Mouse (Mus musculus) thymus, postnatal 10 days (tissue): ENCODE measurements at regions not wholly inside any gene's neighbourhood (a gene's known extent, or its start where the extent isn't known, plus 50 kb on each side); places are given as distances from the start of the nearest gene placed in this dataset.
"Not testable (repeated sequence)": the region's sequence is repeated elsewhere in the genome, so short reads cannot be mapped to it uniquely, and the experiment has no call there.

Source experiments
- DNase-seq, 2 experiments: peaks; one replicate each; pipeline ENCODE4 v3.0.0; 2021; ENCODE audit warnings: low spot score in 2 of 2

GRCm38 (mm10) chr11:13040584-13040983 lies 575.8 kb upstream of the Cobl start:
- DNase-seq: no peak

- no peak for DNase-seq
Measured at GRCm38 (mm10) chr11:13032464-13032863, 567.7 kb upstream of the Cobl start.

- DNase-seq: not testable (repeated sequence)
Measured at GRCm38 (mm10) chr11:13008838-13009237, 544.1 kb upstream of the Cobl start.

GRCm38 (mm10) chr11:13006461-13006961 lies 541.8 kb upstream of the Cobl start:
- DNase-seq: not testable (repeated sequence)

GRCm38 (mm10) chr11:13005228-13005627 lies 540.5 kb upstream of the Cobl start:
- DNase-seq: no peak

- peak in 1 of 2 experiments; percentile 3 for DNase-seq
Measured at GRCm38 (mm10) chr11:12999279-12999678, 534.5 kb upstream of the Cobl start.
